Mouse (Mus musculus): ENCODE results near the gene Dnmt3l.

DNA sequence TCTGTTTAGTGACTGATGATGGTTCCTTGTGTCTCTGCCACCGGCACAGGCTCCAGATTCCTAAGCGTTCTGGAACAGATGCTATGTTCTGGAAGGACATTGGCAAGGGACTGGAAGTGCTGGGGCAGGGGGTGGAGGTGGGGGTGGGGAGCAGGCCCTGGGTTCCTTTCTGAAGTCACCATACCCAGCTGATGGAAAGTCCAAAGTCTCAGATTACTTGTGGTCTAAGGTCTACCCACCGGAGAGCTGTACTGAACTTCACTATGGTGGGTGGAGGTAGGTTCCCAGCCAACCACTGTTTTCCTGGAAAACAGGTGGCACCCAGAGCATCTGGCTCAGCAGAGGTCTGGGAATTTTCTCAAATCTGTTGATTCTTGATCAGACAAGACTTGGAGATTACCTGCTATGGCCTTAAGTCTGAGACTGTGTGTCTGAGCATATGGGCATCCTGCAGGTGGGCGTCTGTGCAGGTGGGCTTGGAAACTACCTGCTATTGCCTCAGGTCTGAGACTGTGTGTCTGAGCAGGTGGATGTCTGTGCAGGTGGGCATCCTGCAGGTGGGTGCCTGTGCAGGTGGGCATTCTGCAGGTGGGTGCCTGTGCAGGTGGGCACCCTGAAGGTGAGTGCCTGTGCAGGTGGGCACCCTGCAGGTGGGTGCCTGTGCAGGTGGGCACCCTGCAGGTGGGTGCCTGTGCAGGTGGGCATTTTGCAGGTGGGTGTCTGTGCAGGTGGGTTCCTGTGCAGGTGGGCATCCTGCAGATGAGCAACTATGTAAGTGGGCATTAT, 49.2 kb downstream of the Dnmt3l start:
- TF ChIP-seq CTCF (IDR thresholded peaks at IDR 0.05; ENCODE audit: low read depth) (no peak), EP300 (IDR thresholded peaks at IDR 0.05; ENCODE audit: low read depth) (no peak)
